Mouse (Mus musculus) bone marrow, adult 2 months (tissue): ENCODE data around the gene Rps12. TPM values are rescaled to one million over a fixed set of nuclear protein-coding genes. Genes with fewer than 3 reads are reported as not detected.

Experiments
- H3K27ac ChIP-seq: fragments of 200-500 bp; 2 replicates; pipeline ENCODE4 v1.5.1; 2012; ENCODE audit warnings: low read depth, mild to moderate bottlenecking, control low read depth, inconsistent platforms, low read length; ENCODE audit not compliant: control insufficient read depth, poor library complexity, insufficient read depth
- H3K4me1 ChIP-seq: fragments of 200-500 bp; 2 replicates; pipeline ENCODE4 v1.6.1; 2011; ENCODE audit warnings: low read length; ENCODE audit not compliant: control insufficient read depth, insufficient read depth
- H3K4me3 ChIP-seq: fragments of 200-500 bp; replicated peaks from 2 replicates; pipeline ENCODE3; 2011; ENCODE audit warnings: mild to moderate bottlenecking, low read depth, low read length, control low read depth; ENCODE audit not compliant: control insufficient read depth
- CTCF ChIP-seq: fragments of 200-500 bp; IDR thresholded peaks from 2 replicates; pipeline ENCODE4 v1.5.1; 2011; ENCODE audit warnings: low read length, control low read depth; ENCODE audit not compliant: control insufficient read depth, insufficient read depth
- POLR2A ChIP-seq: fragments of 200-500 bp; IDR thresholded peaks from 2 replicates; pipeline ENCODE4 v1.6.1; 2011; ENCODE audit warnings: low read depth, mild to moderate bottlenecking, control low read depth, low read length, borderline replicate concordance; ENCODE audit not compliant: control insufficient read depth
- WGBS: fragments of 180-500 bp; shearing (Covaris S2); methylation state at CpG from one replicate; pipeline ENCODE4 v1.1.7; 2018; 5-methylcytosine and 5-hydroxymethylcytosine counted together
- polyA plus RNA-seq: library from polyadenylated mRNA; stranded (reverse); fragments of >200 nt; gene quantifications from 2 replicates; pipeline ENCODE4 v1.2.4, GENCODE M21; 2011; ENCODE audit warnings: low replicate concordance; ENCODE audit not compliant: missing spikeins, insufficient read depth, insufficient read length

The Rps12 gene
- polyA plus RNA-seq = 508 and 643 TPM in 2 replicates

DNA sequence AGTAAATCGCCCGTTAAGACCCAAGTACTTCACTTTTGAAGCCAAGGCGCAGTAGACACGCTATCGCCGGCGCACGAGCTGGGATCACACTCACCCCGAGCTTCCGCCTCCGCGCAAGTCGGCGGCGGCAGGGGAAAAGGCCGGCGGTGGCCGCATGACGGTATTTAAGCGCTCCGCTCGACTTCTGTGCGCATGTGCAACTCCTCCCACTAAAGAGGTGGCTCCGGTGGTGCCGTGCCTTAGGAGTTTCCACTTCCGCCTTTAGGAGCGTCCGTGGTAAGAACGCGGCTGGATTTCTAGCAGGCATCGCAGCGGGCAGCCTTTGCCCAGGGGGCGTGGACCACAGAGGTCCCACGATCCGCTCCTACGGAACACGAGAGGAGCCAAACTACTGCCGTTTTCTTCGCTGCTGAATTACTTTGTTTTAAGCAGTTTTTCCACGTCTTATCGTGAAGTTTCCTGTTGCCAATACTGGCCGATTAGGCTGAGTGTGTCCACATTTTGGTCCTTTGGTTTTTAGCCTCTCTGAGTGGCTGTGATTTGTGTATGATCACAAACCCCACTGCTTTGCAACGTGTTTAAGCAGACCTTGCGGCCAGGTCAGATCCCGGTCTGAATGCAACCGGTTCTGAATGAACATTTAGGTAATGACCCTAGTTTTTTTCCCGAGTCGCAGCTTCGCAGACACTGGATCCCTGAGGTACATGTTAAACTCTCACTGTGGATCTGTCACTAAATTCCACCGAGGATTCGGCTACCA is at the start of gene Rps12:
Gene Rps12, minus strand, starts transcription at position 214 of the 760 bp plus-strand sequence.
- no peak for TF ChIP-seq CTCF
- peak; percentile 96 for TF ChIP-seq POLR2A
- Histone ChIP-seq H3K4me3 (peak within 1 kb of the TSS; percentile 85), H3K4me1 (no peaks in the 10 kb centered on the region; the same call in 1 of the 2 replicates), H3K27ac (peak within 1 kb of the TSS; percentile 27)
- under 1% methylated on average over 51 of the region's 51 CpGs for WGBS

DNA sequence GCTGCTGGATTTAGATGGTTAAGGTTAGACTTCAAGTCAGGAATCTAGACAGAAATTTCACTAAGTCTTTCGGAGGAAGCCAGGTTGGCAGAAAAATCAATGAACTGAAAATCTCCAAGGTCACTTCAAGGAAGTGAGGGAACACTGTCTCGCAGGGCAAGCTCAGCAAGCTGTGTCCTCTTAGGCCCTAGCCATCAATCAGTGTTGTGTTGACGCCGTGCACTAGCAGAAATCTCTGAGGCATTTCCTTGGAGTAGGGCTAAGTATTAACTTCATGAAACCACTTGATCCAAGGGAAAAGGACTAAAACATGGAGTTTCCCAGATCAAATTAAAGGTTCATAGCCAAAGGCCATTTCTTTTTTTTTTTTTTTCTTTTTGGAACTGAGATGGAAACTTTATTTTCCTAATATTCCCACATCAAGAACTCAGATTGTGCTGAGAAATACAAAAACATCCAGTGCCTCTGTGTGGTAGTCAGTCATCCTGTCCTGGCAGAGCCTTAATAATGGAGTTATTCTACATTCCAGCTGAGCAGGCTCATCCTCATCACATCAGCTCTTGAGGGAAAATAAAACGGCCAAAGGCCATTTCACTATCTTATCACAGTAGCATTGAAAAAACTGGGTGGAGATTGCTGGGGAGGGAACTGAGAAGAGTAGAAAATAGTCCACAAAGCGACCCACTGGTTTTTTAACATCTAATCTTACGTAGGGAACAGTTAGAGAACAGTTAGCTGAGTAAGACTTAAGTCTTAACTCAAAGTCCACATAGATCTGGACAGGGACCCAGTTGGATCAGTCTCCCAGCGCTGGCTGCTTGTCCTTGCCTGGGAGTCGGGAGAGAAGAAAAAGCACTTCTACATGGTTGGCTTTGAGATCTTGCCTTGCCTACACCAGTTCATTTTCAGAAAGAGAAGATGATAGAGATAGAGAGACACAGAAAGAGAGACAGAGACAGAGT is 49.2 kb upstream of the Rps12 start:
- WGBS = 77% methylated on average over 9 of the region's 9 CpGs
- no peak overlapping the region for H3K27ac ChIP-seq
- no peak overlapping the region for H3K4me3 ChIP-seq
- TF ChIP-seq CTCF (no peak), POLR2A (no peak)
- no peaks in the 10 kb centered on the region for H3K4me1 ChIP-seq

DNA sequence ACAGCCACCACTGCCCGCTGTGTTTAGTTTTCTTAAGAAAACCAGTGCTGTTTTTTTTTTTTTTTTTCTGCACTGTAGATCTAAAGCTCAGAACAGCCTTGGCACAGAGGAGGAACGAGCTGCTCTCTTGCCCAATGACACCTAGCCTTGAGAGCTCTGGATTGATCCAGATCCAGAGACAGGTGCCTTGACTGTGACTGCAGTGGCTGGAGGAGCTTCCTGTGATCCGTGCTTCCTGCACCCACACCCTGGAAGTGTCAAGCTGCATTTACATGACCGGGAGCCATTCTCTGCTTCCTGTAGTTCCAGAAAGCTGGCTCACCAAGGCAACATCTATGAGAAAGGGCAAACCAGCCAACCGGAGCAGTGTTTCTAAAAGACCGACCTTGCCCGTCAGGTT is 39.4 kb upstream of the Rps12 start:
- no peak overlapping the region for H3K27ac ChIP-seq
- no peaks in the 10 kb centered on the region for H3K4me1 ChIP-seq
- H3K4me3 ChIP-seq = no peak overlapping the region
- WGBS = 85% methylated on average over 7 of the region's 7 CpGs
- TF ChIP-seq CTCF = no peak
- no peak for TF ChIP-seq POLR2A

DNA sequence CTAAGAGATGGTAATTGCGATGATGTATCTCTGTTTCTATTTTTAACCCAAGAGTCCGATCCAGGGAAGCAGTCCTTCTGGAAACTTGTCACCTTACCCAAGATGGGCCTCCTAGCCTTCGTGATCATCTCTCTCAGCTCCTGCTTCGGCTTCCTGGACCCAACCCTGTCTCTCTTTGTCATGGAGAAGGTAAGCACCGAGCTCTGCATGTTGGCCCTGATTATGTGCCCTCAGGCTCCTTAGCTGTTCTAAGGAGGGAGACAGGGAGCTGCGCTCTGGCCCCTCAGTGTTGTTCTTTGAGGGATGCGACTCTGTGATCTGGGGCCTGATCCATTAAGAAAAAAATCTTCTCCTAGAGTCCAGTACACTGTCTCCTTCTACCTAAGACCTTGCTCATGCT is 29.2 kb upstream of the Rps12 start:
- Histone ChIP-seq H3K4me1 (no peaks in the 10 kb centered on the region), H3K4me3 (no peak overlapping the region), H3K27ac (no peak overlapping the region)
- TF ChIP-seq POLR2A = no peak
- no peak for TF ChIP-seq CTCF
- 88% methylated on average over 7 of the region's 7 CpGs for WGBS

DNA sequence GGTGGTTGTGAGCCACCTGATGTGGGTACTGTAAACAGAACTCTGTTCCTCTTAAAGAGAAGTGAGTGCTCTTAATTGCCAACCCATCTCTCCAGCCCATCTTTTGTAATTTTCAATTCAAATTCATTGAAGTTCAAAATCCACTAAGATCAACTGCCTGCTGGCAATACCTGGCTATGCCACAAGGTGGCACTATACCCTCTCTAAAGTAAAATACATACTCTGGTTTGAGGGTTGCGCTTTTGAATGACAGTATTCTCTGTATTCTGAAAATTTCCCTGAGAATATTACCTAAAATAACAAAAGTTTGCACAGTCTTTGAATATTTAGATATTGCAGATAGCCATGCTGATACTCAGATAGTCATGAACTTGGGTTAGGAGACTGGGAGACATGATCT is 28.1 kb upstream of the Rps12 start:
- WGBS = 44% methylated on average over 1 of the region's 1 CpGs
- Histone ChIP-seq H3K4me1 (no peaks in the 10 kb centered on the region), H3K27ac (no peak overlapping the region), H3K4me3 (no peak overlapping the region)
- no peak for TF ChIP-seq POLR2A
- no peak for TF ChIP-seq CTCF

DNA sequence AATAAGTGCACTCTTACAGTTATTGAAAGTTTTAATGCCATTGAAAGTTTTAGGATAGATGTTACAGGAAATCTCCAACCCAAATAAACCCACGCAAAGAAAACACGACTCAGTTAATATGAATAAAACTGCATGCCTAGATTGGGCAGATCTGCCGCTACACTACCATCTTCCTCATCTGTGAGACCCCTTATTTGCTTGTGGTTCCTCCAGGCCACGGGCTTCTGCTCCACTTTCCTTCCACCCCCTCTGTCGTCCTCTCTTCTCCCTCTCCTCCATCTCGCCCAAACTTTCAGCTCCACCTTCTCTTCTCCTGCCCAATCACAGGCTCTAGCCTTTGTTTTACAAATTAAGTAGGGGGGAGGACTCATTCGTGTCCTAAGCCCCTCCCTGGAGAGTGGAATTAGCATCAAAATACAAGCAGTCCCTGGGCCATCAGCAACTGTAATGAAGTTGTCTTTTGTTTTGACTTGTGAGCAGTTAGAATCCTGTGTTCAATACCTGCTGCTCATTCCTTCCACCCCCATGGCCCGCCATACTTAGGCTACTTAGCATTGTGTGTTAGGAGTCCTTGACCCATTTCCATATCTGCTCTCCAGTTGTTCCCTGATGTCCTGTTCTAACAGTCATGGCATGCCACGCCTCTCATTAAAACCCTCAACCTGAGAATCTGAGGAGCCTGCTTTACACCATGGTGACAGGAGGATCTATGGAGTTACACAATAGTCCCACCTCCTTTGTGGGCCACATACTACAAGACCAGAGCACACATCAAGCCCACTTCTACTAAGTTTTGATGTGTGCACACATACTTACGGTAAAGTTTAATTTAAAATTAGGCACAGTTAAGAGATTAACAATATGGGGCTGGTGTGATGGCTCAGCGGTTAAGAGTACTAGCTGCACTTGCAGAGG is 26.0 kb upstream of the Rps12 start:
- 59% methylated on average over 11 of the region's 11 CpGs for WGBS
- TF ChIP-seq POLR2A = no peak
- no peak for TF ChIP-seq CTCF
- no peak overlapping the region for H3K27ac ChIP-seq
- H3K4me3 ChIP-seq = no peak overlapping the region
- H3K4me1 ChIP-seq = no peaks in the 10 kb centered on the region

DNA sequence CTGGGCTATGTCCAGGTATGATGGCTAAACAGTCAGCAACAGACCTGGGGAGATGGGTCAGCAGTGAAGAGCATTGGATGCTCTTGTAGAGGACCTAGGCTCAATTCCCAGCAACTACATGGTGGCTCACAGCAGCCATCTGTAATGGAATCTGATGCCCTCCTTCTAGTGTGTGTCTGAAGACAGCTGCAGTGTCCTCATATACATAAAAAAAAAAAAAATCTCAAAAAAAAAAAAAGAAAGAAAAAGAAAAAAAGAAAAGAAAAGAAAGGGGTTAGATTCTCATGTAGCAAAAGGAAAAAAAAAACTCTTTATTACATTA is 25.3 kb upstream of the Rps12 start:
- H3K27ac ChIP-seq = no peak overlapping the region
- no peak for TF ChIP-seq CTCF
- no peak for TF ChIP-seq POLR2A
- no peak overlapping the region for H3K4me3 ChIP-seq
- no peaks in the 10 kb centered on the region for H3K4me1 ChIP-seq
